Mouse (Mus musculus) hindbrain, postnatal 0 days (tissue): ENCODE measurements around the gene Atp10a. TPM values are rescaled to one million over a fixed set of nuclear protein-coding genes. Genes with fewer than 3 reads are reported as not detected.
A peak's percentile ranks its signal among the peaks of the same experiment; 100 is the strongest.

Experiments used
- ATAC-seq: fragments of 200-750 bp; cut with Nextera tagmentation; 2 replicates; pipeline ENCODE4 v1.8.0; 2017; ENCODE audit warnings: mild to moderate bottlenecking, moderate TSS enrichment, moderate library complexity
- DNase-seq: peaks from one replicate; pipeline ENCODE4 v3.0.0-alpha.2; 2015; ENCODE audit warnings: low spot score
- H3K27ac ChIP-seq: fragments of 300-500 bp; sonication (generic); 2 replicates; pipeline ENCODE4 v1.5.1; 2014; ENCODE audit warnings: mild to moderate bottlenecking
- H3K27me3 ChIP-seq: fragments of 300-500 bp; sonication (generic); 2 replicates; pipeline ENCODE4 v1.6.1; 2014; ENCODE audit warnings: low read length, mixed read lengths; ENCODE audit not compliant: insufficient read depth
- H3K36me3 ChIP-seq: fragments of 300-500 bp; sonication (generic); 2 replicates; pipeline ENCODE4 v1.6.1; 2014; ENCODE audit warnings: low read length, mixed read lengths; ENCODE audit not compliant: insufficient read depth
- H3K4me1 ChIP-seq: fragments of 300-500 bp; sonication (generic); 2 replicates; pipeline ENCODE4 v1.6.1; 2014; ENCODE audit warnings: antibody characterized with exemption, low read length, mixed read lengths; ENCODE audit not compliant: insufficient read depth
- H3K4me2 ChIP-seq: fragments of 300-500 bp; sonication (generic); 2 replicates; pipeline ENCODE4 v1.6.1; 2014; ENCODE audit warnings: low read depth, mild to moderate bottlenecking, low read length, moderate library complexity, mixed read lengths
- H3K4me3 ChIP-seq: fragments of 300-500 bp; sonication (generic); 2 replicates; pipeline ENCODE4 v1.5.1; 2014; ENCODE audit warnings: low read length
- H3K9ac ChIP-seq: fragments of 300-500 bp; sonication (generic); replicated peaks from 2 replicates; pipeline ENCODE4 v1.6.1; 2014; ENCODE audit warnings: mild to moderate bottlenecking, low read length, moderate library complexity, mixed read lengths
- H3K9me3 ChIP-seq: fragments of 300-500 bp; sonication (generic); 2 replicates; pipeline ENCODE4 v1.6.1; 2016; ENCODE audit warnings: low read length, mixed read lengths
- CTCF ChIP-seq: IDR thresholded peaks from 2 replicates; pipeline ENCODE4 v1.5.1; 2016; ENCODE audit warnings: antibody characterized with exemption, control low read depth, low read depth
- WGBS: fragments of 180-500 bp; shearing (Covaris S2); extraction: QIAGEN DNeasy Blood & Tissue Kit; methylation state at CpG from one replicate; pipeline ENCODE4 v1.1.7; 2014; 5-methylcytosine and 5-hydroxymethylcytosine counted together
- polyA plus RNA-seq: library from polyadenylated mRNA; unstranded; fragments of >200 nt; fragmentation: Nextera tagmentation; extraction: Ambion mirVana; gene quantifications from 2 replicates; pipeline ENCODE4 v1.2.1, GENCODE M21; 2015
- total RNA-seq: library from RNA; depleted of rRNA; stranded (reverse); fragments of >200 nt; gene quantifications from 2 replicates; pipeline ENCODE4 v1.2.3, GENCODE M21; 2014

The Atp10a gene
- total and polyA plus RNA-seq, 2 experiments from 2014 or later: 0.75 to 5.9 TPM

GRCm38 (mm10) chr7:58640456-58640855 is 15.5 kb upstream of the Atp10a start:
- ATAC-seq (no peak), DNase-seq (no peak)
- no peaks in the 10 kb centered on the region for H3K4me1 ChIP-seq
- TF ChIP-seq CTCF: no peak
- H3K27me3 ChIP-seq: no peaks in the 10 kb centered on the region
- H3K9me3 ChIP-seq: no peaks in the 10 kb centered on the region
- H3K4me2 ChIP-seq: no peak overlapping the region
- H3K27ac ChIP-seq: no peak overlapping the region
- H3K36me3 ChIP-seq: no peaks in the 10 kb centered on the region
- H3K9ac ChIP-seq: no peak overlapping the region
- WGBS: 83% methylated on average over 4 of the region's 4 CpGs
- H3K4me3 ChIP-seq: no peak overlapping the region

GRCm38 (mm10) chr7:58641916-58642315 is 14.1 kb upstream of the Atp10a start:
- DNase-seq: no peak
- no peak overlapping the region for H3K9ac ChIP-seq
- no peak overlapping the region for H3K27ac ChIP-seq
- no peak for ATAC-seq
- no peak for TF ChIP-seq CTCF
- H3K36me3 ChIP-seq: no peaks in the 10 kb centered on the region
- H3K4me3 ChIP-seq: no peak overlapping the region
- WGBS: 92% methylated on average over 3 of the region's 3 CpGs
- H3K9me3 ChIP-seq: no peaks in the 10 kb centered on the region
- no peaks in the 10 kb centered on the region for H3K4me1 ChIP-seq
- H3K27me3 ChIP-seq: no peaks in the 10 kb centered on the region
- no peak overlapping the region for H3K4me2 ChIP-seq

DNA sequence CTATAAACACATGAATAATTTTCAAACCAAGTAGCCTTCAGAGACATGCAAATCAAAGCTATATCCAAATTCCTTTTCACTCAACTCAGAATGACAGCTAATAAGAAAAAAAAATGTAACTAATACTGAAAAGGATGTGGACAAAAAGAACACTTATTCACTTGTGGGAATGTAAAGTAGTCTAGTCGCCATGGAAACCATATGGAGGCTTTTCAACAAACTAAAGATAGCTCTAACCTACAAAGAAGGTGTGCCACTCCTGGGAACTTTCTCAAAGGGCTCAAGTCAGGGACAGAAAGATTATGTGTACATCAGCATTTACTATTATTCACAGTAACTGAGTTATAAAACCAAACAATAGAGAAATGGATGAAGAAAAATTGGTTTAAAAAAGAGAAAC is 8.6 kb upstream of the Atp10a start:
- Histone ChIP-seq H3K9me3 (no peaks in the 10 kb centered on the region), H3K36me3 (no peaks in the 10 kb centered on the region), H3K9ac (no peak overlapping the region), H3K4me2 (no peak overlapping the region), H3K4me1 (no peaks in the 10 kb centered on the region), H3K27ac (no peak overlapping the region), H3K4me3 (no peak overlapping the region), H3K27me3 (no peaks in the 10 kb centered on the region)
- no peak for TF ChIP-seq CTCF
- no peak for DNase-seq
- no peak for ATAC-seq
- 78% methylated on average over 1 of the region's 1 CpGs for WGBS

- H3K9me3 ChIP-seq: no peaks in the 10 kb centered on the region
- peaks cover 4% of the 10 kb centered on the region; the same call in 1 of the 2 replicates for H3K4me1 ChIP-seq
- peak overlapping the region; percentile 57 for H3K9ac ChIP-seq
- H3K27me3 ChIP-seq: no peaks in the 10 kb centered on the region
- peak overlapping the region; percentile 56; the same call in 1 of the 2 replicates for H3K27ac ChIP-seq
- no peak for TF ChIP-seq CTCF
- peak overlapping the region; percentile 99 for H3K4me2 ChIP-seq
- peak overlapping the region; percentile 67 for H3K4me3 ChIP-seq
- H3K36me3 ChIP-seq: no peaks in the 10 kb centered on the region
- peak; percentile 46 for DNase-seq
- peak; percentile 80 for ATAC-seq
- 1% methylated on average over 71 of the region's 81 CpGs for WGBS
Observed at GRCm38 (mm10) chr7:58657913-58658789, 2.2 kb downstream of the Atp10a start.

DNA sequence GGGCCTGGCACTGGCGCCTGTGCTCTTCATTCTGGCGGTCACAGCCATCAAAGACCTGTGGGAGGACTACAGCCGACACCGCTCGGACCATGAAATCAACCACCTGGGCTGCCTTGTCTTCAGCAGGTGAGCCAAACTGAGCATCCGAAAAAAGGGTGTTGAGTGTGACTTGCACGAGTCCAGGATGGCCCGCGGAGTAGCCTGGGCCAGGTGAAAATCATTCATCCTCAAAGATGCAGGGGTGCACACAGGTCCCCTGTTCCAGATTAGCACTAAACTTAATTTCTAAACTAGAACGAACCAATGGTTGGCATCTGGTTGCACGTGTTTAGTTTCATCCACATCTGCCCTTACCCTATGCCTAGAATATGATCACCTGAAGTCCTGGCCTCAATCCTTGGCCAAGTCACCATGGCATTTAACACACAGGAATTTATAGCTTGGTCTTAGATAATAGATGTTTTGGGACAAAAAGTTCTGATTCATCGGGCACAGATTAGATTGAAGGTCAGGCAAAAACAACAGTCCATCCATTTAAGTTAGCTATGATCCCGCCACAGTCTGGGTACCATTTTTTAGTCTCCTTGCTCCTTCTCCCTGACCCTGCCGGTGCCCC is 2.9 kb downstream of the Atp10a start:
- peaks cover 4% of the 10 kb centered on the region; the same call in 1 of the 2 replicates for H3K4me1 ChIP-seq
- peak overlapping the region; percentile 99 for H3K4me2 ChIP-seq
- H3K9ac ChIP-seq: peak overlapping the region; percentile 57; the same call in 1 of the 2 replicates
- no peaks in the 10 kb centered on the region for H3K27me3 ChIP-seq
- WGBS: 32% methylated on average over 14 of the region's 14 CpGs
- H3K36me3 ChIP-seq: no peaks in the 10 kb centered on the region
- no peak overlapping the region for H3K27ac ChIP-seq
- no peak for TF ChIP-seq CTCF
- peak overlapping the region; percentile 67 for H3K4me3 ChIP-seq
- ATAC-seq (no peak), DNase-seq (no peak)
- no peaks in the 10 kb centered on the region for H3K9me3 ChIP-seq

GRCm38 (mm10) chr7:58660046-58660445 is 4.1 kb downstream of the Atp10a start:
- Histone ChIP-seq H3K4me2 (no peak overlapping the region), H3K9me3 (no peaks in the 10 kb centered on the region), H3K36me3 (no peaks in the 10 kb centered on the region), H3K4me1 (peaks cover 4% of the 10 kb centered on the region; the same call in 1 of the 2 replicates), H3K9ac (no peak overlapping the region), H3K27me3 (no peaks in the 10 kb centered on the region), H3K4me3 (no peak overlapping the region), H3K27ac (no peak overlapping the region)
- DNase-seq (no peak), ATAC-seq (no peak)
- no peak for TF ChIP-seq CTCF
